Mouse (Mus musculus): ENCODE results near the gene Vmn2r91. TPM values are rescaled to one million over a fixed set of nuclear protein-coding genes. Genes with fewer than 3 reads are reported as not detected.
"Not testable (repeated sequence)": the region's sequence is repeated elsewhere in the genome, so short reads cannot be mapped to it uniquely, and the experiment has no call there.

Vmn2r91 gene
- polyA plus RNA-seq (2014; fragmentation: Nextera tagmentation; extraction: Ambion mirVana): not detected in 2 replicates

GRCm38 (mm10) chr17:18084716-18085115 is at the start of gene Vmn2r91:
Vmn2r91 (plus strand) TSS chr17:18085016.
- not testable (repeated sequence) for DNase-seq (ENCODE audit: low spot score); H3K9me3 ChIP-seq (ENCODE audit: control insufficient read depth, low read length); H3K27ac ChIP-seq (ENCODE audit: low read depth, low read length)

GRCm38 (mm10) chr17:18049124-18049523 is 35.7 kb upstream of the Vmn2r91 start, which contains the start of gene Vmn2r124:
Vmn2r124 (plus strand) TSS chr17:18049424.
- H3K9ac ChIP-seq (ENCODE audit: low read length): no peak within 1 kb of the TSS
- H3K4me1 ChIP-seq (replicated peaks; ENCODE audit: control insufficient read depth, insufficient read depth, low read length): no peaks in the 10 kb centered on the region
- H3K9me3 ChIP-seq (ENCODE audit: control insufficient read depth, low read length): no peaks in the 10 kb centered on the region
- DNase-seq (ENCODE audit: low spot score) (no peak), ATAC-seq (replicated peaks; ENCODE audit: low FRiP score) (no peak)
- 62% methylated on average over 2 of the region's 2 CpGs for WGBS
- H3K27ac ChIP-seq (ENCODE audit: low read depth, low read length): no peak within 1 kb of the TSS
- no peaks in the 10 kb centered on the region for H3K27me3 ChIP-seq (ENCODE audit: control insufficient read depth, insufficient read depth, low read length)
- no peak within 1 kb of the TSS for H3K4me3 ChIP-seq (ENCODE audit: low read depth, low read length)
- no peaks in the 10 kb centered on the region for H3K36me3 ChIP-seq (ENCODE audit: control insufficient read depth, insufficient read depth, low read length)
- H3K4me2 ChIP-seq (ENCODE audit: low read depth, low read length, severe bottlenecking): no peak within 1 kb of the TSS

More at GRCm38 (mm10) chr17:18084716-18085115, at the start of gene Vmn2r91:
- not testable (repeated sequence) for H3K4me2 ChIP-seq (ENCODE audit: low read depth, low read length, severe bottlenecking); ATAC-seq (replicated peaks; ENCODE audit: low FRiP score); H3K4me3 ChIP-seq (ENCODE audit: low read depth, low read length); H3K4me1 ChIP-seq (replicated peaks; ENCODE audit: control insufficient read depth, insufficient read depth, low read length); H3K36me3 ChIP-seq (ENCODE audit: control insufficient read depth, insufficient read depth, low read length); H3K9ac ChIP-seq (ENCODE audit: low read length); H3K27me3 ChIP-seq (ENCODE audit: control insufficient read depth, insufficient read depth, low read length)

- not testable (repeated sequence) for H3K36me3 ChIP-seq (ENCODE audit: control insufficient read depth, insufficient read depth, low read length); H3K9ac ChIP-seq (ENCODE audit: low read length); DNase-seq (ENCODE audit: low spot score); H3K27me3 ChIP-seq (ENCODE audit: control insufficient read depth, insufficient read depth, low read length); H3K4me1 ChIP-seq (replicated peaks; ENCODE audit: control insufficient read depth, insufficient read depth, low read length); H3K27ac ChIP-seq (ENCODE audit: low read depth, low read length); ATAC-seq (replicated peaks; ENCODE audit: low FRiP score); H3K4me2 ChIP-seq (ENCODE audit: low read depth, low read length, severe bottlenecking); H3K4me3 ChIP-seq (ENCODE audit: low read depth, low read length); H3K9me3 ChIP-seq (ENCODE audit: control insufficient read depth, low read length)
- 64% methylated on average over 1 of the region's 1 CpGs for WGBS
Observed at GRCm38 (mm10) chr17:18095626-18096025, 10.8 kb downstream of the Vmn2r91 start.

GRCm38 (mm10) chr17:18102265-18102664 is 17.4 kb downstream of the Vmn2r91 start:
- not testable (repeated sequence) for H3K9me3 ChIP-seq (ENCODE audit: control insufficient read depth, low read length); H3K4me3 ChIP-seq (ENCODE audit: low read depth, low read length); H3K27ac ChIP-seq (ENCODE audit: low read depth, low read length); H3K36me3 ChIP-seq (ENCODE audit: control insufficient read depth, insufficient read depth, low read length); H3K27me3 ChIP-seq (ENCODE audit: control insufficient read depth, insufficient read depth, low read length); H3K4me2 ChIP-seq (ENCODE audit: low read depth, low read length, severe bottlenecking); ATAC-seq (replicated peaks; ENCODE audit: low FRiP score); H3K4me1 ChIP-seq (replicated peaks; ENCODE audit: control insufficient read depth, insufficient read depth, low read length); H3K9ac ChIP-seq (ENCODE audit: low read length); DNase-seq (ENCODE audit: low spot score)
- 92% methylated on average over 3 of the region's 3 CpGs for whole genome bisulfite sequencing

- H3K9ac ChIP-seq (ENCODE audit: low read length); H3K4me1 ChIP-seq (replicated peaks; ENCODE audit: control insufficient read depth, insufficient read depth, low read length); H3K27me3 ChIP-seq (ENCODE audit: control insufficient read depth, insufficient read depth, low read length); H3K4me3 ChIP-seq (ENCODE audit: low read depth, low read length); ATAC-seq (replicated peaks; ENCODE audit: low FRiP score); H3K4me2 ChIP-seq (ENCODE audit: low read depth, low read length, severe bottlenecking); H3K27ac ChIP-seq (ENCODE audit: low read depth, low read length); H3K36me3 ChIP-seq (ENCODE audit: control insufficient read depth, insufficient read depth, low read length); DNase-seq (ENCODE audit: low spot score); H3K9me3 ChIP-seq (ENCODE audit: control insufficient read depth, low read length): not testable (repeated sequence)
- WGBS: 57% methylated on average over 1 of the region's 1 CpGs
Observed at GRCm38 (mm10) chr17:18151587-18151986, 66.8 kb downstream of the Vmn2r91 start, which contains the start of gene Vmn2r92. Vmn2r92 (plus strand) TSS chr17:18151887.

GRCm38 (mm10) chr17:18161194-18161593 is 76.4 kb downstream of the Vmn2r91 start:
- ATAC-seq (replicated peaks; ENCODE audit: low FRiP score); H3K27me3 ChIP-seq (ENCODE audit: control insufficient read depth, insufficient read depth, low read length); H3K9ac ChIP-seq (ENCODE audit: low read length); H3K4me1 ChIP-seq (replicated peaks; ENCODE audit: control insufficient read depth, insufficient read depth, low read length); H3K27ac ChIP-seq (ENCODE audit: low read depth, low read length); H3K9me3 ChIP-seq (ENCODE audit: control insufficient read depth, low read length); H3K4me3 ChIP-seq (ENCODE audit: low read depth, low read length); DNase-seq (ENCODE audit: low spot score); H3K36me3 ChIP-seq (ENCODE audit: control insufficient read depth, insufficient read depth, low read length); H3K4me2 ChIP-seq (ENCODE audit: low read depth, low read length, severe bottlenecking): not testable (repeated sequence)
- 50% methylated on average over 2 of the region's 2 CpGs for WGBS

Other genes starting within 250 kb of the Vmn2r91 start
- 1.3 and 1.5 TPM in 2 replicates for gene Has1, start 229.8 kb upstream of the Vmn2r91 start, polyA plus RNA-seq (2014; fragmentation: Nextera tagmentation; extraction: Ambion mirVana)
- 0.20 TPM in 1 of 2 replicates, not detected in the other for gene Fpr1, start 201.1 kb upstream of the Vmn2r91 start, polyA plus RNA-seq (2014; fragmentation: Nextera tagmentation; extraction: Ambion mirVana)
- not detected in 2 replicates for gene Fpr2, start 197.2 kb upstream of the Vmn2r91 start, polyA plus RNA-seq (2014; fragmentation: Nextera tagmentation; extraction: Ambion mirVana)
- gene Fpr3, start 197.2 kb upstream of the Vmn2r91 start, polyA plus RNA-seq (2014; fragmentation: Nextera tagmentation; extraction: Ambion mirVana): not detected in 2 replicates
- not detected in 2 replicates for gene Fpr-rs4, start 63.3 kb upstream of the Vmn2r91 start, polyA plus RNA-seq (2014; fragmentation: Nextera tagmentation; extraction: Ambion mirVana)
- gene Vmn2r124, start 35.6 kb upstream of the Vmn2r91 start, polyA plus RNA-seq (2014; fragmentation: Nextera tagmentation; extraction: Ambion mirVana): not detected in 2 replicates
- gene Vmn2r92, start 66.9 kb downstream of the Vmn2r91 start, polyA plus RNA-seq (2014; fragmentation: Nextera tagmentation; extraction: Ambion mirVana): not detected in 2 replicates
- gene Vmn2r94, start 192.7 kb downstream of the Vmn2r91 start, polyA plus RNA-seq (2014; fragmentation: Nextera tagmentation; extraction: Ambion mirVana): not detected in 2 replicates
- gene Vmn2r93, start 213.1 kb downstream of the Vmn2r91 start, polyA plus RNA-seq (2014; fragmentation: Nextera tagmentation; extraction: Ambion mirVana): not detected in 2 replicates